Mouse (Mus musculus) right cerebral cortex, postnatal 4 days (tissue): ENCODE data around the gene Slc29a2.

ENCODE experiments used
- DNase-seq: peaks from one replicate; pipeline ENCODE4 v3.0.0-alpha.2; 2022

Slc29a2 gene

GRCm38 (mm10) chr19:5036577-5036976 is 12.9 kb downstream of the Slc29a2 start:
- no peak for DNase-seq

GRCm38 (mm10) chr19:5037678-5038571 is 14.3 kb downstream of the Slc29a2 start:
- peak; percentile 82 for DNase-seq

GRCm38 (mm10) chr19:5038709-5039156 is 15.1 kb downstream of the Slc29a2 start, which contains the start of the genes B4gat1 and AC124502.3:
B4gat1 (plus strand) TSS chr19:5038826.
AC124502.3 (plus strand) TSS chr19:5038891.
- peak; percentile 90 for DNase-seq

- peak; percentile 34 for DNase-seq
Measured at GRCm38 (mm10) chr19:5039301-5040114, 15.8 kb downstream of the Slc29a2 start.

GRCm38 (mm10) chr19:5040862-5041523 is 17.3 kb downstream of the Slc29a2 start, which contains the start of gene Brms1:
Brms1 (plus strand) TSS chr19:5041354.
- DNase-seq = peak; percentile 88

- no peak for DNase-seq
Measured at GRCm38 (mm10) chr19:5041588-5041987, 17.9 kb downstream of the Slc29a2 start.

- DNase-seq = no peak
Measured at GRCm38 (mm10) chr19:5045531-5045930, 21.9 kb downstream of the Slc29a2 start.

GRCm38 (mm10) chr19:5048138-5049056 is 24.7 kb downstream of the Slc29a2 start:
- no peak for DNase-seq

GRCm38 (mm10) chr19:5049325-5049724 is 25.7 kb downstream of the Slc29a2 start:
- DNase-seq = no peak

GRCm38 (mm10) chr19:5050047-5050905 is 26.6 kb downstream of the Slc29a2 start, which contains the start of gene Rin1:
Rin1 (plus strand) TSS chr19:5050481.
- DNase-seq = peak; percentile 42

GRCm38 (mm10) chr19:5051031-5051430 is 27.4 kb downstream of the Slc29a2 start:
- DNase-seq = no peak

- no peak for DNase-seq
Measured at GRCm38 (mm10) chr19:5051515-5051914, 27.9 kb downstream of the Slc29a2 start.

GRCm38 (mm10) chr19:5052166-5052822 is 28.6 kb downstream of the Slc29a2 start:
- no peak for DNase-seq

GRCm38 (mm10) chr19:5052853-5053252 is 29.2 kb downstream of the Slc29a2 start:
- DNase-seq = no peak

GRCm38 (mm10) chr19:5053909-5054308 is 30.2 kb downstream of the Slc29a2 start:
- peak; percentile 55 for DNase-seq

- peak; percentile 56 for DNase-seq
Measured at GRCm38 (mm10) chr19:5056251-5056650, 32.6 kb downstream of the Slc29a2 start.

GRCm38 (mm10) chr19:5057876-5058775 is 34.5 kb downstream of the Slc29a2 start:
- DNase-seq = no peak

GRCm38 (mm10) chr19:5058801-5059771 is 35.4 kb downstream of the Slc29a2 start:
- no peak for DNase-seq
